Mouse (Mus musculus) layer of hippocampus, adult 2 months (tissue): Measurements from ENCODE around the gene Taok3. TPM values are rescaled to one million over a fixed set of nuclear protein-coding genes. Genes with fewer than 3 reads are reported as not detected.

Experiments
- DNase-seq, 2 experiments: peaks; one replicate each; pipeline ENCODE4 v3.0.0; 2022; ENCODE audit warnings: low spot score in 2 of 2
- H3K27ac ChIP-seq: fragments of 200-600 bp; 2 replicates; pipeline ENCODE4 v1.8.1; 2022
- H3K4me3 ChIP-seq: fragments of 200-600 bp; 2 replicates; pipeline ENCODE4 v1.8.1; 2022; ENCODE audit warnings: mild to moderate bottlenecking
- CTCF ChIP-seq: fragments of 200-600 bp; conservative IDR thresholded peaks from 2 replicates; pipeline ENCODE4 v1.8.1; 2022; ENCODE audit warnings: antibody characterized with exemption, mild to moderate bottlenecking, moderate library complexity
- total RNA-seq, 2 experiments: library from RNA; stranded (reverse); gene quantifications; 2 replicates each; pipeline ENCODE4 v1.2.3; 2021

Gene Taok3
- total RNA-seq, 2 experiments from 2014 or later: 57.0 to 60.8 TPM

GRCm38 (mm10) chr5:117269395-117269794, 149.5 kb downstream of the Taok3 start:
- no peak for DNase-seq
- TF ChIP-seq CTCF: no peak
- H3K4me3 ChIP-seq: no peak overlapping the region
- no peak overlapping the region for H3K27ac ChIP-seq

- no peak for TF ChIP-seq CTCF
- H3K27ac ChIP-seq: peak overlapping the region; percentile 67
- DNase-seq: peak; percentile 55 to 80
- no peak overlapping the region for H3K4me3 ChIP-seq
Measured at GRCm38 (mm10) chr5:117271945-117272344, 152.0 kb downstream of the Taok3 start.

DNA sequence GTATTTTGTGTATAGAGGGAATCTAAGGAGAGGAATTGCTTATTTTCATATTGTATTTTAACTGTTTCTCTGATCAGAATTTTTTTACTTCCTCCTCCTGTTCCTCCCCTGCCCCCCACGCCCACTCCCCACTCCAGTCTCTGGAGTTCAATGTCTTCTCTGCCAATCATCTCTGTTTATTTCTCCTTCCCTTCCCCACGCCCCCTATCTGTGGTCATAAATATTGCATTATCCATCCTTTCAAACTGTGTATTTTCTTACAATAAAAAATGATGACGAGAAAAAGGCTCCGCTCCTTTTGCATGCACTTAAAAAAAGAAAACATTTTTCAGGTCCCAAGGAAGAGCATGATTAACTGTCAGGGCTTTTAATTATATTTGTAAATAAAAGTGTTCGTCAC, 154.9 kb downstream of the Taok3 start:
- Histone ChIP-seq H3K27ac (0 out of 2 replicates have a peak overlapping the region, but pooled peaks have one; percentile 48), H3K4me3 (no peak overlapping the region)
- peak in 1 of 2 experiments; percentile 36 for DNase-seq
- TF ChIP-seq CTCF: peak; percentile 74

GRCm38 (mm10) chr5:117277784-117278183, 157.9 kb downstream of the Taok3 start:
- H3K4me3 ChIP-seq: no peak overlapping the region
- H3K27ac ChIP-seq: no peak overlapping the region
- no peak for DNase-seq
- peak; percentile 29 for TF ChIP-seq CTCF

DNA sequence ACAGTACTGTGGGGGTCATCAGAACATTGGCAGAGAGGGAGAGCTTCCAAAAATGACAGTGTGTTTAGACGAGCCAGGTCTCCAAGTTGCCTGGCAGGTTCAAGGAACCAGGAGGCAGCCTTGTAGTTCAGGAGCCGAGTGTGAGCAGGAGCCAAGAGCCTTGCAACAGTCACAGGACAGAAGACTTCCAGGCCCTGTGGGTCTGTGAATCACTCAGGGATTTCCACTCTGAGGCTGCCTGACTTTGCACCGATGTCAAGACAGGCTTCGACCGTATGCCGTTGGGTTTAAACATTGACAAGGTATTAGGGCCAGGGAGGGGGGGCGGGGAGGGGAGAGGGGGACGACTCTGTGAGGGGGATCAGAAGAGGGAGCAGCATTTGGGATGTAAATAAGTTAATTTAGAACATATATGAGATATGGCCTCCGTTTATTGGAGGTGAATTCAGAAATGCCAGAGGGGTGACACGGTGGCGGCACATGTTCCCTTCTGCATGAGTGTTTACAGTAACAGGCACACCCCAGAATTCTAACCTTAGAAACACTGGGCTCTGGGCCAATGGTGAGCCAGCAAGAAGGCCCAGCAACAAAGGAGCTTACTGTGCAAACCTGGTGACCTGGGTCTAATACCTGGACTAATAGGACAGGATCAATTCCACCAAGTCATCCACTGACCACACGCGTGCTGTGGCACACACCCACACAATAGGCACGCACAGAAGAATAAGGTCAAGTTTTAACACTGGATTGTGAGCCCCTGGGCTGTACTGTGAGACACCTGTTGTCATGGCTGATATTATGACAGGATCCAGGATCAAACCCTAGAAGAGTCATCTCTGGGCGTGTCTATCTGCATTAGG, 159.1 kb downstream of the Taok3 start:
- no peak overlapping the region for H3K4me3 ChIP-seq
- TF ChIP-seq CTCF: no peak

DNA sequence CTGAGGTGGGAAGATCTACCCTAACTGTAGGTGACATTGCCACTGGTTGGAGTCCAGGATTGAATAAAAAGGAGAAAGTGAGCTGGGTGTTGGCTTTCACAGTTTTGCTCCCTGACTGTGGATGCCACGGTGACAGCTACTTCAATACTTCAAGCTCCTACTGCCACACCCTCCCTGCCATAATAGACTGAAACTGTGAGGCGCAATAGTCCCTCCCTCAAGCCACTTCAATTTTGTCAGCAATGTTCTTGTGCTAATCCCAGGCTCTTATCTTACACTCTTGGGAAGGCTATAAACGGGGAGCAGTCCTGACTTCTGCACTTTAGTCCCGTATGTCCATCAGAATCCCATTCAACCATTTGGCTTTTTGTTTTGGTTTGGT, 159.7 kb downstream of the Taok3 start:
- no peak for TF ChIP-seq CTCF

More for the DNA sequence above, 159.1 kb downstream of the Taok3 start:
- DNase-seq: no peak
- H3K27ac ChIP-seq: no peak overlapping the region

GRCm38 (mm10) chr5:117281536-117281935, 161.6 kb downstream of the Taok3 start:
- no peak overlapping the region for H3K27ac ChIP-seq
- DNase-seq: no peak
- peak; percentile 61 for TF ChIP-seq CTCF
- no peak overlapping the region for H3K4me3 ChIP-seq

More for the DNA sequence above, 159.7 kb downstream of the Taok3 start:
- no peak overlapping the region for H3K4me3 ChIP-seq
- no peak overlapping the region for H3K27ac ChIP-seq
- DNase-seq: no peak

DNA sequence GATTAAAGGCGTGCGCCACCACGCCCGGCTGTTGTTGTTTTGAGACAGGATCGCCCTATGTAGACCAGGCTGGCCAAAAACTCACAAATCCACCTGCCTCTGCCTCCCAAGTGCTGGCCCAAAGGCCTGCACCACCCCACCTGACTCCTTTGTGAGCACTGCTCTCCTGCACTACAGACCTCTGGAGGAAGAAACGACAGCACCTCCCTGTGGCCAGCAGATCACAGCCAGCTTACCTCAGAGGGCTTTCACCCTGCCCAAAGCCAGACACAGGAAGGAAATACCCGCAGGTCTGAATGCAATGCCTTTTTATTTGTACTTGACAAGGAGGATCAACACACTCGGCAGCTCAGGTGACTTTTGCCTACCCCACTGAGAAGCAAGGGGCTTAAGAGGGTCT, 162.4 kb downstream of the Taok3 start:
- Histone ChIP-seq H3K4me3 (no peak overlapping the region), H3K27ac (no peak overlapping the region)
- TF ChIP-seq CTCF: peak; percentile 24; the same call in 1 of the 2 replicates
- DNase-seq: no peak

- Histone ChIP-seq H3K4me3 (no peak overlapping the region; the same call in 1 of the 2 replicates), H3K27ac (peak overlapping the region; percentile 79)
- no peak for TF ChIP-seq CTCF
- DNase-seq: peak; percentile 48 to 50
Measured at GRCm38 (mm10) chr5:117284029-117284428, 164.1 kb downstream of the Taok3 start.

DNA sequence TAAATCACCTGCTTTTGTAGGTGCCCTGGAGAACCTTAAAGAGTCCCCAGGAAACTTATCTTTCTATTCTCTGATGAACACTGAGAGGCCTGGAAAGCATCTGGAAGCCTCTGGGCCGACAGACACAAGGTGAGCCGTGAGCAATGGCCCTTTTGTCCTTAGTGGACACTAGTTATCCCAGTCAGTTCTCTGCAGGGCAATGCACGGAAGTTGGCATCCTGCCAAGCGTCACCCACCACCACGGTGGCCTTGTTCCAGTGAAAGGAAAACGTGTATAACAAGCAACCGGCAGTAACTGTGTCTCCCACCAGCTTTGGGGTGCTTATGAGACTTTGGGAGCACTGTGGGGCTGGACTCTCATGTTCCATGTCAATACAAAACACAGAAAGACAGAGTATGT, 164.8 kb downstream of the Taok3 start:
- no peak for TF ChIP-seq CTCF
- no peak for DNase-seq
- Histone ChIP-seq H3K4me3 (no peak overlapping the region), H3K27ac (peak overlapping the region; percentile 79)

DNA sequence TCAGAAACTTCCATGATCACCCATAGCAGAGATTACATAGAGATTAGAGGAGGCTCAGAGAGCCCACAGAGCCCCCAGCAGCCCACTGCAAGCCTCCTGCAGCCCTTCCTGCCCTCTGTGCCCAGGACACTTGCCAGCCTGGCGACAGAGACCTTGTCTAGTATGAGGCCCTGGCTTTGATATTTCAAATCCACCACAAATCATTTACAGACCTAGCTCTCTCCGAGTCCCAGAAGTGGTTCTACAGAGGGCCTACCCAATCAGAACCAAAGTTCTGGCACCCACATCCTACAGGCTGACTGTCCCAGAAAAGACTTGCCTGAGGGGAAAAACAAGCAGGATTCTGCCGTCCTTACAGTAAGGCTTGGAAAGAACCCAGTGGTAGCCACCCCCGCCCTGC, 165.3 kb downstream of the Taok3 start:
- no peak for DNase-seq
- TF ChIP-seq CTCF: no peak
- Histone ChIP-seq H3K4me3 (no peak overlapping the region), H3K27ac (peak overlapping the region; percentile 79; the same call in 1 of the 2 replicates)

DNA sequence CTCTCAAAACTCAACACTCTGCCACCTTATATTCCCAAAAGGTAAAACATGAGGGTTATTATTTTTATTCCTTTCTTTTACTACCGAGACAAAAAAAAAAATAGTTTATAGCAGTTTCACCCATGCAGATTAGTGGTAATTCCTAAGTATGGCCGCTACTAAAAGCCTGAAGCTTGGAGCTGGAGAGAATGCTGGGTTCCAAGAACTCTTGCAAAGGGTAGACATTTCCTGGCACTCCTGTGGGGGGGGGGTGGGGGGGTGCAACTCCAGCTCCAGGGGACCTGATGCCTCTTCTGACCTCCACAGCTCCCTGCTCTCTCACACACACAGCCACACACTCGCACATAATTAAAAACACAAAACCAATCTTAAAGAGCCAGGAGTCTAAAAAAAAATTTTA, 166.4 kb downstream of the Taok3 start:
- DNase-seq: no peak
- H3K4me3 ChIP-seq: peak overlapping the region; percentile 83
- peak overlapping the region; percentile 86; the same call in 1 of the 2 replicates for H3K27ac ChIP-seq
- no peak; the same call in 1 of the 2 replicates for TF ChIP-seq CTCF

DNA sequence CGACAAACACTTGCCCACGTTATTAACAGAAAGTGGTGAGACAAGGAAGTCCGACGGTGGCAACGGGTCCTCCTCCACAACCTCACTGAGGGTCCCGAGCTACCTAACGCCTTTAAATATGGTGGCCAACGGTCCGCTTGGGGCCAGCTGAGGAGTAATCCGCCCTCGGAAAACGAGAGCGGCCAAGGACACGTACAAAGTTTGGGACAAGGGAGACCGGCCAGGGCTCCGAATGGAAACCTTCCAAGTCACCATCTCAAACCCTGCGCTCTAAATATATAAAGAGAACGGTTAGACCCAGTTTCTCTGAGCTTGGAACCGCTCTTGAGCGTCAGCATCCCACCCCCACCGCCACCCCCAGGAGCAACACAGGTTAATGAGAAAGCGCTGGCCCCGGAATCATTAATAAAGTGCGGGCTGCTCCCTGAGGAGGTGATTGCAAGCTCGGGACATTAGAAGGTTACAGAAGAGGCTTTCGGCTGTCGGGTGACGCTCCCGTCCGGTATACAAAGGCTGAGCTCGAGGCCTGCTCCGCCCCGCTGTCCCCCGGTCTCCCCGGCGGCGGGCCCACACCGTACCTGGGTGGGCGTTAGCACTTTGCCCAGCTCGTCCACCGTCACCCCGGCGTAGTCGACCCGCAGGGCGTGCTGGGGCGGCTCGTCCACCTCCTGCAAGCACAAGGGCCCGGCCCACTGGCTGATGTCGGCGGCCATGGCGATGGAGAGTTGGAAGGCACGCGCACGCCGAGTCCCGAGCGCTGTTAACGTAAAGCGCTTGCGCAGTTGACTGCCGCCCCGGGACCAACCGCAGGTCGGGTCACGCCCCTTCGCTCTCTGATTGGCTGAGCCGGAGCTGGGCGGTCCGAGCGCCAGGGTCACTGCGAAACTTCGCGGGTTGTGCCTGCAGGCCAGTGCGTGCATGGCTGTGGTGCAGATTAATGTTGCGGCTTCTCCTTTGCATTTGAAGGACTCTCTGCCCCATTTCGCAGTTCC, 167.2 kb downstream of the Taok3 start, which contains the start of gene Pebp1:
Gene Pebp1, minus strand, starts transcription at position 795 of the 992 bp plus-strand sequence.
- DNase-seq: peak; percentile 93 to 95
- Histone ChIP-seq H3K27ac (peak within 1 kb of the TSS; percentile 86), H3K4me3 (peak within 1 kb of the TSS; percentile 83)
- peak; percentile 55 for TF ChIP-seq CTCF
